Mouse (Mus musculus): ENCODE measurements around the gene Stard7. TPM values are rescaled to one million over a fixed set of nuclear protein-coding genes. Genes with fewer than 3 reads are reported as not detected.

The Stard7 gene
- polyA plus RNA-seq, 1 experiment = 45.7 TPM

DNA sequence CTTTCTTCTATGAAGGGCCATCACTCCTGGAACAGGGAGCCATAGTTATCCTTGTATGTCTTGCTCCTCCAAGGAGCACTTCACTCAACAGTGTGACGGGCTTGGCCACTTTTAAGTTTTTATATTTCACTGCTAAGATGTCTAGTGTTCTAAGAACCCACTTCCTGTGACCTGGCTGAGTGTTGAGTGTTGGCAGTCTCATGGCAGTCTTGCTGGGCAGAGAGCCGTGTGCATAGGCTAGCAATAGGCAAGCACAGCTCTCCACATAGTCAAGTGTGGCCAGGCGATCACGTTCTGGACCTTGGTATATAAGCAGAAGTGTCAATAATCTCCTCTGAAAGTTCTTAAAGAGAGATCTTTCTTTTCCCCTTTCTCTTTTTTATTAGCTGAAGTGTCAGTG is 48.1 kb downstream of the Stard7 start:
- Histone ChIP-seq H3K4me3 (ENCODE audit: low read depth, low read length) (no peak overlapping the region), H3K27me3 (ENCODE audit: control insufficient read depth, insufficient read depth, low read length, poor library complexity, severe bottlenecking) (no peaks in the 10 kb centered on the region), H3K27ac (ENCODE audit: insufficient read depth, low read length) (no peak overlapping the region), H3K9ac (ENCODE audit: low read depth, poor library complexity, severe bottlenecking) (no peak overlapping the region), H3K9me3 (replicated peaks; ENCODE audit: control insufficient read depth, insufficient read depth, low read length, poor library complexity, severe bottlenecking) (no peaks in the 10 kb centered on the region), H3K36me3 (ENCODE audit: control insufficient read depth, insufficient read depth, low read length, poor library complexity, severe bottlenecking) (no peaks in the 10 kb centered on the region), H3K4me1 (ENCODE audit: control insufficient read depth, insufficient read depth, low read length) (no peaks in the 10 kb centered on the region)
- TF ChIP-seq EP300 (IDR thresholded peaks at IDR 0.05; ENCODE audit: insufficient read depth, low read depth, low read length) = no peak
- TF ChIP-seq CTCF (IDR thresholded peaks at IDR 0.05; ENCODE audit: low read depth, low read length) = no peak
- TF ChIP-seq POLR2A (IDR thresholded peaks at IDR 0.05; ENCODE audit: insufficient read depth, low read length) = no peak

DNA sequence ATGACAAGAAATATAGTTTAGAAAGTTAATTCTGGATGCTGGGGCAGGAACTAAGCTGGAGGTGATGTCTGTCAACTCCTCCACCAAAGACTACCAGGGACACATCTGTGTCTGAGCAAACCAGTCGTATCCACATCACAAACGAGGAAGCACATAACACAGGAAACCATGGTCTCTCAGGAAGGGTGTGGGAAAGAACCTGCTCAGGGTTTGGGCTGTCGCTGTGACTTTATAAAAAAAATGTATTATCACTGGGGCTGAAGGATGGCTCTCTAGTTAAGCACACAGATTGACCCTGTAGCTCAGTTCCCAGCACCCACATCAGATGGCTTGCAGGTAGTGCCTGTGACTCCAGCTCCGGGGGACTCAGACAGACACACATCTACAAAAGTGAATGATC is 49.1 kb downstream of the Stard7 start:
- H3K36me3 ChIP-seq (ENCODE audit: control insufficient read depth, insufficient read depth, low read length, poor library complexity, severe bottlenecking) = no peaks in the 10 kb centered on the region
- TF ChIP-seq EP300 (IDR thresholded peaks at IDR 0.05; ENCODE audit: insufficient read depth, low read depth, low read length) = no peak
- no peaks in the 10 kb centered on the region for H3K9me3 ChIP-seq (replicated peaks; ENCODE audit: control insufficient read depth, insufficient read depth, low read length, poor library complexity, severe bottlenecking)
- no peaks in the 10 kb centered on the region for H3K4me1 ChIP-seq (ENCODE audit: control insufficient read depth, insufficient read depth, low read length)
- no peaks in the 10 kb centered on the region for H3K27me3 ChIP-seq (ENCODE audit: control insufficient read depth, insufficient read depth, low read length, poor library complexity, severe bottlenecking)
- no peak overlapping the region for H3K27ac ChIP-seq (ENCODE audit: insufficient read depth, low read length)
- H3K4me3 ChIP-seq (ENCODE audit: low read depth, low read length) = no peak overlapping the region
- H3K9ac ChIP-seq (ENCODE audit: low read depth, poor library complexity, severe bottlenecking) = no peak overlapping the region

DNA sequence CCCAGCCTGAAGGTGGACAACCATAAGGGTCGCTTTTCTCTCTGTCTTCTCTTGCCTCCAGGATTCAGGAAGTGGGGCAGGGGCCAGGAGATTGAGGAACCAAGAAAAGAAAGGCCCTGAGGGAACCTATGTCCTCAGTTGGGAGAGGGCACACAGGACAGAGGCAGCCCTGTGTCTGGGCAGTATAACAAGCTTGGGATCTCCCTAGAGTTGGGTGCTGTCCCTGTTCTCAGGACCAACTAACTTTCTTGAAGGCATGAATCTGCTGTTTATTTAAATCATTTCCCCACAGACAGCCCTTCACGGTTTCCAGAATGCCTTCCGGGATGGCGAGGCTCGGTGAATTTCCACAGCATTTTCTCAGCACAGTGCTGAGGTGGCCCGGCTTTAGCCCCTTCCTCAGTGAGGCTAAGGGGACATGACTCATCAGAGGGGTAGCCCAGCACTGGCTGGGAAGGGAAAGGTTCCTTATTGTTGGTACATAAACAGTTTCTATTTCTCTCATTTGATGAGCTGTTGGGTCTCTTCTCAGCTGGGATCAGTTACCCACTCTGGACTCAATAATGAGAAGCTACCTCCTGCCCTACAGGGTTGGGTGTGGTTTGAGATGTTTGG is 52.8 kb downstream of the Stard7 start:
- Histone ChIP-seq H3K27me3 (ENCODE audit: control insufficient read depth, insufficient read depth, low read length, poor library complexity, severe bottlenecking) (no peaks in the 10 kb centered on the region), H3K27ac (ENCODE audit: insufficient read depth, low read length) (no peak overlapping the region), H3K4me1 (ENCODE audit: control insufficient read depth, insufficient read depth, low read length) (no peaks in the 10 kb centered on the region), H3K4me3 (ENCODE audit: low read depth, low read length) (no peak overlapping the region), H3K9me3 (replicated peaks; ENCODE audit: control insufficient read depth, insufficient read depth, low read length, poor library complexity, severe bottlenecking) (no peaks in the 10 kb centered on the region), H3K9ac (ENCODE audit: low read depth, poor library complexity, severe bottlenecking) (no peak overlapping the region), H3K36me3 (ENCODE audit: control insufficient read depth, insufficient read depth, low read length, poor library complexity, severe bottlenecking) (no peaks in the 10 kb centered on the region)
- no peak for TF ChIP-seq EP300 (IDR thresholded peaks at IDR 0.05; ENCODE audit: insufficient read depth, low read depth, low read length)
- TF ChIP-seq POLR2A (IDR thresholded peaks at IDR 0.05; ENCODE audit: insufficient read depth, low read length) = no peak
- TF ChIP-seq CTCF (IDR thresholded peaks at IDR 0.05; ENCODE audit: low read depth, low read length) = no peak

DNA sequence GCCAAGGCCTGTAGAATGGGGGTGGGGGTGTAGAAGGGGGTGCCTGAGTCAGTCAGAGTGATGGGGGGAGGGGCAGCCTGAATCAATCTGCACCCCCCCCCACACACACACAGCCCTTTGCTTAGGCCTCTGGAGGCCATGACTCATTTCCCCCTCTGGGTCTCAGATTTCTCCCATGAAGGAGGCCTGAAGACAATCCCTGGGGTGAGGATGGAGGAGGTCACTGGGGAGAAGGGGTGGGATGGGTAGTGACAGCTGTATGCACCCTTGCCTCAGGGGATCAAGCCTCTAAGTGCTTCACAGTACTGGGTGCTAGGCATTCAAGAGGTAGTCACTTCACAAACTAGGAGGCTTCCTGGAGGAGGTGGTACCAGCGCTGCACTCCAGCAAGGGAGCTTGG is 53.6 kb downstream of the Stard7 start:
- H3K4me1 ChIP-seq (ENCODE audit: control insufficient read depth, insufficient read depth, low read length) = no peaks in the 10 kb centered on the region

DNA sequence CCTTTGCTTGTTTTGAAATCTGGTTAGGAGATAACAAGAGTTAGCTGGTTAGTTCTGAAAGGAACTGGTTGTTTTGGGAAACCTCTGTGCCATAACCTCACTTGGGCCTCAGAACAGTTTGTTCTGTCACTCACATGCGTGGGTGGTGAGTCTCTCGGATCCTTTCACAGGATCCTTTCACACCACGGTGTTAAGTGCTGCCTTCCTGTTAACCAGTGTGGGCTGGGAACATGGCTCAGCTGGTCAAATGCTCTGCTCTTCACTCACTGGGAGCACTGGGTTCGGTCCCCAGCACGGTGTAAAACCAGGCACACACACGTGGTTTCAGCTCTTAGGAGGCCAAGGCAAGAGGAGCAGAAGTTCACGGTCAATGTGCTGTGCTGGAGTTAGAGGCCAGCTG is 54.4 kb downstream of the Stard7 start:
- TF ChIP-seq EP300 (IDR thresholded peaks at IDR 0.05; ENCODE audit: insufficient read depth, low read depth, low read length) (no peak), POLR2A (IDR thresholded peaks at IDR 0.05; ENCODE audit: insufficient read depth, low read length) (no peak)
- Histone ChIP-seq H3K4me1 (ENCODE audit: control insufficient read depth, insufficient read depth, low read length) (no peaks in the 10 kb centered on the region), H3K9ac (ENCODE audit: low read depth, poor library complexity, severe bottlenecking) (no peak overlapping the region), H3K27ac (ENCODE audit: insufficient read depth, low read length) (no peak overlapping the region), H3K4me3 (ENCODE audit: low read depth, low read length) (no peak overlapping the region), H3K27me3 (ENCODE audit: control insufficient read depth, insufficient read depth, low read length, poor library complexity, severe bottlenecking) (no peaks in the 10 kb centered on the region), H3K9me3 (replicated peaks; ENCODE audit: control insufficient read depth, insufficient read depth, low read length, poor library complexity, severe bottlenecking) (no peaks in the 10 kb centered on the region), H3K36me3 (ENCODE audit: control insufficient read depth, insufficient read depth, low read length, poor library complexity, severe bottlenecking) (no peaks in the 10 kb centered on the region)

More for the DNA sequence above, 53.6 kb downstream of the Stard7 start:
- H3K36me3 ChIP-seq (ENCODE audit: control insufficient read depth, insufficient read depth, low read length, poor library complexity, severe bottlenecking) = no peaks in the 10 kb centered on the region
- H3K9me3 ChIP-seq (replicated peaks; ENCODE audit: control insufficient read depth, insufficient read depth, low read length, poor library complexity, severe bottlenecking) = no peaks in the 10 kb centered on the region
- no peak overlapping the region for H3K27ac ChIP-seq (ENCODE audit: insufficient read depth, low read length)
- no peaks in the 10 kb centered on the region for H3K27me3 ChIP-seq (ENCODE audit: control insufficient read depth, insufficient read depth, low read length, poor library complexity, severe bottlenecking)
- H3K4me3 ChIP-seq (ENCODE audit: low read depth, low read length) = no peak overlapping the region
- no peak for TF ChIP-seq POLR2A (IDR thresholded peaks at IDR 0.05; ENCODE audit: insufficient read depth, low read length)
- TF ChIP-seq CTCF (IDR thresholded peaks at IDR 0.05; ENCODE audit: low read depth, low read length) = no peak
- TF ChIP-seq EP300 (IDR thresholded peaks at IDR 0.05; ENCODE audit: insufficient read depth, low read depth, low read length) = no peak
- H3K9ac ChIP-seq (ENCODE audit: low read depth, poor library complexity, severe bottlenecking) = no peak overlapping the region

DNA sequence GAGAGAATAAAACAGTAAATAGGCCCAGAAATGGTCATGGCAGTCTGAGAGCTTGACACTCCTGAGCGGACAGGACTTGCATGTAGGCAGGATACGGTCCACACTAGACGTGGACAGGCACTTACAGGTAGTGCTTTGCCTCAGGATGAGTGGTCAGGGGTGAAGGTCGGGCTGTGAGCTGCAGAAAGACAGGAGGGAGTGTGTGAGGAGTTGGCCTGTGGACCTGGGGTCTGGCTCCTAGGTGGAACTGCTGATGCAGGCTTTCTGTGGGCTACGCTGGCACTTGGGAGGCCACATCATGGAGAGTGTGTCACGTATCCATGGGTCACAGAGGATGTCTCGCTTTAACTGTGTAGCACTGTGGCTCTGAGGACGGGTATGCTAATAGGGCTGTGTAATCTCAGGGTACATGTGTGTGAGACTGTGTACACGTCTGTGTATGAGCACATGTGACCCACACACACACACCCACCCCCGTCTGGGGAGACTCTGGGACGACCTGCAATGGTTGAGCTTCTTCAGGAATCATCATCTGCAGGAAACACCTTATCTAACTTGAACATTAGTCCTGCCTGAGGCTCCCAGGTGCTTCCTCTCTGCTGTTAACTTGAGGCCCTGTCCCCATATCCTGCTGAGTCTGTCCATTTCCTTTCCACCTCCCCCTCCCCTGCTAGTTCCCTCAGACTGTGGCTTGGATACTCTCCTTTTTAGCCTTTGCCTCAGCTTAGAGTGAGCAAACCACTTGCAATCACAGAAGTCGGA is 58.3 kb downstream of the Stard7 start:
- no peak overlapping the region for H3K4me3 ChIP-seq (ENCODE audit: low read depth, low read length)
- H3K27ac ChIP-seq (ENCODE audit: insufficient read depth, low read length) = no peak overlapping the region
- no peak overlapping the region for H3K9ac ChIP-seq (ENCODE audit: low read depth, poor library complexity, severe bottlenecking)
- H3K9me3 ChIP-seq (replicated peaks; ENCODE audit: control insufficient read depth, insufficient read depth, low read length, poor library complexity, severe bottlenecking) = no peaks in the 10 kb centered on the region
- H3K36me3 ChIP-seq (ENCODE audit: control insufficient read depth, insufficient read depth, low read length, poor library complexity, severe bottlenecking) = no peaks in the 10 kb centered on the region
- H3K27me3 ChIP-seq (ENCODE audit: control insufficient read depth, insufficient read depth, low read length, poor library complexity, severe bottlenecking) = no peaks in the 10 kb centered on the region
- no peaks in the 10 kb centered on the region for H3K4me1 ChIP-seq (ENCODE audit: control insufficient read depth, insufficient read depth, low read length)
- no peak for TF ChIP-seq POLR2A (IDR thresholded peaks at IDR 0.05; ENCODE audit: insufficient read depth, low read length)
- TF ChIP-seq EP300 (IDR thresholded peaks at IDR 0.05; ENCODE audit: insufficient read depth, low read depth, low read length) = no peak
- no peak for TF ChIP-seq CTCF (IDR thresholded peaks at IDR 0.05; ENCODE audit: low read depth, low read length)
